Mouse (Mus musculus): Measurements from ENCODE around the gene Cltc.

GRCm38 (mm10) chr11:86756156-86757141 is 916 bp downstream of the Cltc start:
- no peak for TF ChIP-seq POLR2A (IDR thresholded peaks at IDR 0.05; ENCODE audit: control insufficient read depth, low read depth, low read length)
- TF ChIP-seq CTCF (IDR thresholded peaks at IDR 0.05; ENCODE audit: control insufficient read depth, insufficient read depth, insufficient replicate concordance, low read depth, low read length) = no peak

Measured in testis, adult 2 months (tissue).